Mouse (Mus musculus) layer of hippocampus, adult 9-11 months (tissue): ENCODE results near the gene Nudt3.

Experiments used
- DNase-seq: peaks from one replicate; pipeline ENCODE4 v3.0.0; 2022

The Nudt3 gene

DNA sequence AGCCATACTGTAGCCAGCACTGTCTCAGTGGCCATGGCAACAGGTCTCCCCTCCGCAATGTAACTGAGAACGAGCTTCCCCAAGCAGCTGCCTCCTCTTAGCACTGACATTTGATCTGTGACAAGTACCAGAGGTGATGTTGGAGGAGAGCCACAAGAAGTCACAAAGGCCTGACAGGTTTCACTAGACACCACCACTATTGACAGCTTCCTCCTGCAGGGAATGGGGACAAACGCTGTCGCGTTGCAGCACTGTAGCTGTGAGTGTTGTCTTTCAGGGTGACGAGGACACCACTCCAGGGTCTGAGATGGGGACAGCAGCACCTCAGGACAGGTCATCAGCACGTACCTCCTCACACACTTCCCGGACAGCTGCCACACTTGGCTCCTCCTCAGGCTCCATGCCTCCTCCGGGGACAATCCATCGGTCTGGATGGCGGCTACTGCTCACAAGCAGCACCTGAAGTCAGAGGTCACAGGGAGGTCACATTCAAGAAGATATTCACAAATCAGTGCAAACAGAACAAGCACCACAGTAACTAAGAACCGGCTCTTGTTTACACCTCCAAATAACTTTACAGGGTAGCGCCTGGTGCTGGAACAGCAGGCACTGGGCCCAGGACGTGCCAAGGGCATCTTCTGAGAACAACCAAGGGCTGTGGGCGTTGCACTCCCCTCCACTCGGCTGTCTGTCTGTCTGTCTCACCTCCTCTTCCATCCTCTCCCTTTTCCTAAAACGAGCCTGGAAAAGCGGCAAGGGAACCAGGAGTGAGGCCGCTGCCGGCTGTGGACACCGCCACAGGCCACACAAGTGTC is 26.7 kb downstream of the Nudt3 start:
- DNase-seq, result no peak

DNA sequence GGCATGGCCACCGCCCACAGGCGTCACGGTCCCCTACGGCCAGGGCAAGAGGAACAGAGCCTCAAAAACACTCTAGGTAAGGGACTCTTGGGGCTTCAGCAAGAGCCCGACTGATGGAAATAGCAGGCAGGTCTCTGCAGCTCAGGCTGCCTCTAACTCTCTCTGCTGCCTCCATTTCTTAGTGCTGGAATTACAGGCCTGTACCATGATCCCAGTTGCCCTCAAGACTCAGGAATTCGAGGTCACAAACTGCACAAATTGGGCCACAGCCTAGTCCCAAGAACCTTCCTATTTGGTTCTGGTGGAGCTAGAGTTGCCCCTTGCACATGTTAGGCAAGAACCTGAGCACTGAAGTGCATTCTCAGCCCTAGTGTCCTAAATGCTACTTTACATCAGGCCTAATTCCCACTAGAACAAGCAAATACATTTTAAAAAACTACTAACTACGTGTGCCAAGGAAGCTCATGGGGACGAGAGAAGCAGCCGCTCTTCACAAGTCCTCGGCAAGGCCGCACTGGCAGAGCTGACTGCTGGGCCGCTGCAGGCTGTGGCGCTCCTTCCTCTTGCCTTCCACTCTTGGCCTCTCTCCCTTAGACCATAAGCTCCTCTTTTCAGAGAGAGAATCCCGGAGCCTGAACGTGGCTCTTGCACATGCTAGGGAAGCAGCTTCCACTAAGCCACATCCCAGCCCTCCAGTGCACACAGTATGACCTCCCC is 27.5 kb downstream of the Nudt3 start:
- no peak for DNase-seq

DNA sequence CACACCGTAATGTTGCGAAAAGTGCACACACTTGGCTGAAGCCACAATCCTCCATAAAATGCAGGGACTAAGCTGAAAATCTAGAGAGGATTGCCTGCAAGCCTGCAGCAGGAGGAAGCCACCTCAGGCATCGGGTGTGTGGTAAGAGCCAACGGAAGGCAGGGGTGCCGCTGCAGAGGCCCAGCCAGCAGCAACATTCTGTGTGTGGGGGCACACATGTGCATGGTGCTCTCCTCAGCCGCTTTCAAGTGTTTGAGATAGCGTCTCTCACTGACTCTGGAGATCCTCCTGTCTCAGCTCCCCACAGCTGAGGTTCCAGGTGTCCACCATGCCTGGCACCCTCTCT is 30.8 kb downstream of the Nudt3 start:
- no peak for DNase-seq

DNA sequence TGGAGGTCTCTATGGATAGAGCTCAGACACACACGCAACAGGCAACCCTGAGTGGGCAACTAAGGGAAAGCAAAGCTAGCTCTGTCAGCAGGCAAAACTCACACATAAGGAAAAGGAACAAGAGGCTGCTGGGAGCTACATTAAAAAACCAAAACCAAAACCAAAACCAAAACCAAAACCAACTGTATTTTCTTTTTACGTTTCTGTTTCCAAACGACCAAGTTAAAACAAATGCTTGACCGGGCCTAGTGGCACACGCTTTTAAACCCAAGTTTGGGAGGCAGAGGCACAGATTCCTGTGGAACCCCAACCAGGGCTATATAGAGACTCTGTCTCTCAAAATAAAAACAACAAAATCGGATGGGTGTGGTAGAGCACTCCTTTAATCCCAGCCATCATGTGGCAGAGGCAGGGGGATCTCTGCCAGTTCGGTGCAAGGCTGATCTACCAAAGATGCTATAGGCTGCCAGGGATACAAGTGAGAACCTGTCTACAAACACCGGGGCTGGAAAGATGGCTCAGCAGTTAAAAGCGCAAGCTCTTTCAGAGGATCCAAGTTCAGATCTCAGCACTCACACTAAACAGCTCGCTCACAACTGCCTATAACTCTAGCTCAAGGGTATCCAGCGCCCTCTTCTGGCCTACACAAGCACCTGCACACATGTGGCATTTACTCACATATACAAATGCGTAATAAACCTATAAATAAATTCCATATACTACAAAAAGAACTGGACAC is 31.3 kb downstream of the Nudt3 start:
- DNase-seq, result no peak

DNA sequence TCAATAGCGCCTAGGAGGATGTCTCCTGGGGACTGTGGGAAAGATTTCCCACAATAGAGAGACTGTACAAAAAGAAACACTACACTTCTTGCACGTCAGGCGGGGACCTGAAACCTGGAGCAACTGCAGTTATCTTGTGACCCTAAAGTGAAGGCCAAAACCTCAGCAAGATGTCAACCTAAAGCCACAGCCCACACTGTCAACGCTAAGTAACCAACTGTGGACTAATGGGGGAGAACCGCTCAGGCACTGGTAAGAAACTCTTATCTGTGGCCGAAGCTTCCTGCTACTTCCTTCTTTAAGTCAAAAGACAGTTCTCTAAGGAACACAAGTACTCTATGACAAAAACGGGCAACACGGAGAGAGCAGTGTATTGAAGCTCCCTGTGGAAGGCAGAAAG is 35.1 kb downstream of the Nudt3 start:
- DNase-seq, result no peak

DNA sequence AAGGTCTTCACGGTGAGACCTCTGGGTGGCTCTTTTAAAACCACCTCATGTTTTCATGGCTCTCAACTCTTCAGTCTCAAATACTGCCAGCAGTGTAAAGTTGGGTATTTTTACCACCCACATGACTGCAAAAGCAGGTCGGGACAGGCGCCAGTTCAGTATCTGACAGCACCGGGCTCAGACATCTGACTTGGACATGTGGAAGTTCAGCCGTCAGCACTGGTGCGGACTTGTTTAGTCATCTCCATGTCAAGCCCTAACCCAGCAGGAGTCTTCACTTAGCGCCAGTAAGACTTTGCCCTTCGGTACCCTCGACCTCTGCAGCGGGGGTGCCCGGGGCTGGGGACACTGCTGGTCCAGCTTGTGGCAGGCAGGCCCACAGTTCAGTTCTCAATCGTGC is 36.0 kb downstream of the Nudt3 start:
- no peak for DNase-seq

DNA sequence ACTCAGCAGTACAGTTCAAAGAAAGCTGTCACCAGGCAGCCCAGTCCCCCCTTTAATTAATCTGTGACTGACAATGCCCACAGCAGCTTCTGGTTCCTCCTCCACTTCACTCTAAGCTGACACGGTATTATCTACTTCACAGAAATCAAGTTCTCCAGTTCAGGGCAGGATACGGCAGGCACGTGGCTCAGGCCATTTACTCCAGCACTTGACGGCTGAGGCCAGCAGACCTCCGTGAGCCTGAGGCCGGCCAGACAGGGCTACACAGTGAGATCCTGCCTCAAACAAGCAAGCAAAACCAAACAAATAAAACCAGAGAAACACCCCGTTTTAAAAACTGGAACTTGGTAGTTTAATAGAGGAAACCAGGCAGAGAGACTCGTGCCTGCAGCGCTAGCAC is 36.6 kb downstream of the Nudt3 start:
- no peak for DNase-seq

DNA sequence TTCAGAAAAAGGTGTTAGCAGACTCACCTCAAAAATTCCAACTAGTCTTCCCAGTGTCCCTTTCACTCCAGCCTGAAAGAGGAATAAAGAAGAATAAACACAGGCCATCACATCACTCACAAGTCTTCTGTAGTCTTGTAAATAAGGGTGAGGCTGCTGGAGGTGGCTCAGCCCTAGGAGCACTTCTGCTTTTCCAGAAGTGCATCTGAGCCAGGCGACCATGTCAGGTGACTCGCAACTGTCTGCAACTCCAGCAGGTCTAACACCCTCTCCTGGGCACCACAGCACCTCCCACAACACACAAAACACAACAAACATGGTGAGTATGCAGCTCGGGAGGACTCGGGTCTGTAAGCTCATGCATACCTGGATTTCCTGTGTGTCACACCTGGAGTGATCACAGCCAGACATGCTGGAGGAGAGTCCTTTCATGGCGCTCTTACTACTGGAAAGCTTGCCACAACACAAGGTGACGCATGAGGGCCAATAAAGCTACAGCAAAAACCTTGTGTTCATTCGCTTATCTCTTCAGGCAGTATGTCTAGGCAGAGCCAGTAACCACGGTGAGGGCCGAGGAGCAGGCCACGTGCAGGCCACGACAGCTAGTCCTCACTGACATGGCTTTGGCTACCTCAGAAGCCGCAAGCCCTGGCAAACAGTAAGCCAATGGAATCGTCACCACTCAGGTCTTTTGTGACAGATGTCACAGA is 40.0 kb downstream of the Nudt3 start:
- DNase-seq, result no peak

DNA sequence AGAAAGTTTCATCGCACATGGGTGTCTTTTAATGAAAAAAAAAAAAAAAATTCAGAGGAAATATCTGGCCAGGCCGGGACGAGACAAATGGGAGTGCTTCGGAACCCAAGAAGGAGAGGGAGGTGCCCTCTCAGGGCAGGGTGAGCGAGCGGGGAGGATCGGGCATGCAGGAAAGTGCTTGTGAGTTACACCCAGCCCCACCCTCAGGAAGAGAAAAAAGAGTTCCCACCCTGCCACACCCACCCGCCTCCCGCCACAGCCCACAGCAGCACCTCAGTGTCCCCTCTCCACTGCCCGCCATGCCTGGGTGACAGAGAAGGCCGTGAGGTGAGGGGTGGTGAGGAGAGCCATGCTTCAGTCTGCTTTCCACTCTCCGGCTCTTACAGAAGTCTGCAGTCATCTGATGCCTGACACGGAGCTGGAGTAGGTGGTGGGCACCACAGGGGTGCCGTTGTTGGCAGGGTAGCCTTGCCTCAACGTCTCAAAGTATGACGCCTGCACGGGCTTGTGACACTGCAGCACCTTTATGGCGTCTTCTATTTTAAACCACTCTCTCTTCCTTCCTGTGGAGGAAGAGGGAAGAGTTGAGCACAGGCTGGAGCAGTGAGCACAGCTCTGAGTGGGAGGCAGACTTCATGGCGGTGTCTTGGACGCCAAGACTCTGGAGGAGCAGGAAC is 42.8 kb downstream of the Nudt3 start:
- DNase-seq, result no peak

DNA sequence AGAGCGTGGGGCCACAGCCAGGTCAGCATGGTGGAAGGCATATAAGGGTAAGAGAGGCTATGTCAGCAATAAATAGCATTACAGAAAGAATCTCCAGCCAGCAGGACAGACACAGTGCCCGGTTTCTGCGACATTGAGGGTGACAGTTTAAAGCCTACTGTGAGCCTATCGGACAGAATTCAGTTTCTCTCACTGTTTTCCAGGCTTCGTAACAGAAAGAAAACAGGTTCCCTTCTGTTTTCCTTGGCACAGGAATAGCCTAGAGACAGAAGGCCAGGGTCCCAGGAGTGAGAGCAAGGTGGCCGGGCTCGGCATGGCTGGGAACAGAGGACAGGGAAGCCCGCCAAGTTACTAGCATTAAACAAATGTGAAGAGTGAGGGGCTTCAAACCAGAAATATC is 43.5 kb downstream of the Nudt3 start:
- no peak for DNase-seq

DNA sequence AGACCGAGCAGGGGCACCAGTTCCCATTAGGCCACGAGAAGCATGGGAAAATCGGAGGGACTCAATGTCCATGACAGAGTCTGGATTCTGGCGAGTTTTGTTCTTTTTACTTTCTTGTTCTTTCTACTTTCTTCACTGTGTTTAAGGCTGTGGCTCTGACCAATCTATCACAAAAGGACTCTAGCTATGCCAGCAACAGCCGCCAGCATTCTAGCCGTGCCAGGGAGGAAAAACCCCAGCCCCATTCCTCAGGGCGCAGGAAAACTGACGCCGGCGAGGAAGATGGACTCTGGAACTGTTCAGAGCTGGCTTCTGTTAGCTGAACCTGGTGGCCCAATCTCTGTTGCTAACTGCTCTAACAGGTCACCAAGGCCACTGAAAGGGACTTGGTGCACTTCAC is 44.8 kb downstream of the Nudt3 start:
- DNase-seq, result no peak

DNA sequence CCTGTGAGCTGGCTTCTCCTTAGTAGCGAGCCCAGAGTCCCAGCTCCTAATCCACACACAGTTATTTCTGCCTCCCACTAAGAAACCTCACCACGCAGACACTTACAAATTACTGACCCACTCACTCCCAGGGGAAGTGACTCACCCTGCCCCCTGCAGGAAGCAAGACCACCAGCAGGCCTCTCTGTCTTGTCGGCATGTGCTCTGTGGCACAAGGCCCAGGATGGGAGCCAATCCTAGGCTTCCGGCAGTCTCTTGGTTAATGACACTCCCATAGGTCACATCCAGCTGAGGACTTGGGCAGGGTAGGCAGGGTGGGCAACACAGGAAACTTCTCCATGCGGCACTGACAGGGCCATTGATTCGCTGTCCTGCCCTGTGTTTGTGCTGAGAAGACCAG is 45.8 kb downstream of the Nudt3 start:
- no peak for DNase-seq

DNA sequence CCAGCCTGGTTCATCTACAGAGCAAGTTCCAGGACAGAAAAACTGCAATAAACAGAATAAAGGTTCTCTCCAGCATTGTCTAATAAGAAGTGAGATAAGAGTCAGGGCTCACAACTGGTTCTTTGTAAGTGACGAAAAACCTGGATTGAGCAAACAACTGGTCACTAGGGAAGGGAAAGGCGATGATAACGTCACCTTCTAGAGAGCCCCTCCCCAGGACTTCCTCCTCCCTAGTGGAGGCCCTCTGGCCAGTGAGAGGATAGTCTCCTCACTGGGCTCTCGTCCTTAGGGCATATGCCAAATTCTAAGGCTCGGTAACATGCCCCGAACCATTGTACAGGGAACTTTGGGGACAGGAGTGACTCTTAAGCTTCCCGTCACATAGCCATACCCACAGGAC is 47.2 kb downstream of the Nudt3 start:
- no peak for DNase-seq

DNA sequence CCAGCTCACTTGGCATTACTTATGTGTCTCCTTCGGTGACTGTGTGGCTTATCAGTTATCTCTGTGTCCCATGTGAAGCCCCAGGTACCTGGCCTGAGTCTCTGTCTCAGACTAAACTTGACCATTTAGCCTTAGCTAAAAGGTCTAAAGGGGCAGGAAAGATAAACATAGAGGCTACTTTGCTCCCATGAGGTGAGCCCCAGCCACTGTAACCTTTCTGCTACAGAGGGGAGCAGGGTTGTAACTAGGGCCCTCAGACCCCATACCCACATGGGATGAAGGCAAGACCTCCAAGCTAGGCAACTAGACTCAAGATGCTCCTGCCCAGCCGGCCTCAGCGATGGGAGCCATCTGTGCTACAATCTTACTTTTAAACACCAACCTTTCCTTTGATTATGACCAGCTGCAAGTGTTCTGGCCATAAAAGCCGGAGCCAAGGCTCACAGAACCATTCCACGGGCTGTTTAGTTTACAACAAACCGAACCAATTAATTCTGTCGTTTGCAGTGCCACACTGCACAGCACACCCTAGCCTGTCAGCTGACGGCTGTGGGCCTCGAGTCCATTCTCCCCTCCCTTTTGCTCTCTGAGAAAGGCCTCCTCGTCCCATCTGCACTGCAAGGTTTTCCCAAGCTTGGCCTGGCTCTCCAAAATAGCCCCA is 48.0 kb downstream of the Nudt3 start:
- DNase-seq, result no peak

DNA sequence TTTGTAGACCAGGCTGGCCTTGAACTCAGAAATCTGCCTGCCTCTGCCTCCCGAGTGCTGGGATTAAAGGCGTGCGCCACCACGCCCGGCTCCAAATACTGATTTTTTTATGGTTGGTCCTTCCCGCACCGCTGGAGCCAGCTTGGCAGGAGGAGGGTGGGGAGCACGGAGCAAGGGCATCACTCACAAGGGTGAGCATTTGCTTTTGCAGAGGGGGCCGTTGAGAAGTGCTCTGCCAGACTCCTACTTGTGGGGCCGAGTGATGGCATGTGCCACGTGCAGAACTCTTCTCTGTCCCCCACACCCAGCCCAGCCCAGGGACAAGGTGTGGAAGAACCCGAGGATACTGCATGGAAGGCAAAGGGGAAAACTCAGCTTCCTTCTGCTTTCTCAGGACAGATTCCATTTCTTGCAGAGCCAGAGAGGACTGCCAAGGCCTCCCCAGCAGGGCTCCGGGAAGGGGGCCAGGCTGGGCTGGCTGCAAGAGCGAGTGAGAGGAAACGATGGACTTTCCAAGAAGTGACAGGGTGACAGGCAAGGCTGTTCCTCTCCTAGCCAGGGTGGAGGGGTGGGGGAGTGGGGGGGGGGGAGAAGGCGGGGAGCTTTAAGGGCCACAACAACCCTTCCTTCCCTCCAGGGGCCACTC is 48.7 kb downstream of the Nudt3 start:
- DNase-seq, result peak; percentile 78

DNA sequence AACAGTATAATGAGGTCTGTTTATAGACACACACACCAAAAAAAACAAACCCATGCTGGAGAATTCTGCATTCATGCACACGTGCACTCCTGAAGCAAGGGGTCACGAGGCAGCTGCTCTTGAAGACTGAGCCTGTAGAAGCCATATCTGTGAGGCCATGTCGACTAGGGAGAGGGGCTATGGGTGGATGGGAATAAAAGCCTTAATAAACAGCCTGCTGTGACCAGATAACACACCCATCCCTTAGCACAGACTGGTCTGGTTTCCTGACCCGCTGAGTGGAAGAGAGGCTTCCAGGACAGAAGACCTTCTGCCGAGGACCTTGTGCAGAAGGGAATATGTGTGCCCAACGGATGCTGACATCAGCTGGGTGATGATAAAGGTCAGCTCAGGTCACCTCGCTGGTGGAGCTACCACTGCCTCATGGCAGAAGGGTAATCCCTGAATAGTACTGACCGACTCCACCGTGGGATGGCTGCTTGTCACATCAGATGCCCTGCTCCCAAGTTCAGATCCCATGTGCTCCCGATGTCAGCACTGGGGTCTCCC is 49.4 kb downstream of the Nudt3 start:
- no peak for DNase-seq

DNA sequence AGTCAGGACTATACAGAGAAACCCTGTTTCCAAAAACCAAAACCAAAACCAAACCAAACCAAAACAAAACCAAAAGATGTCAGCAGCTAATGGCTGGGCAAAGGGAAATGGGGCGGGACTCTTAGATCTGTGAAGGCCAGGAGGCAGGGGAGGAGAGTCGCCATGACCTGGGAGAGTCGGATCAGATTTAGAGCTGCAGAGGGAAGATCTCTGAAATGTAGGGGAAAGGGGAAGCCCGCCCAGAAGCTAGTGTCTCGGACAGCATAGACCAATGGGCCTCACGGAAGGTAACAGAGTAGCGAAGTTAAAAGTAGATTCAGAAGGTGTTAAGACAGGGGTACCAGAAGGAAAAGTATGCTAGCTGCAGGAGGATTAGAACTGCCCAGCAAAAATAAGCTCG is 52.0 kb downstream of the Nudt3 start:
- no peak for DNase-seq

DNA sequence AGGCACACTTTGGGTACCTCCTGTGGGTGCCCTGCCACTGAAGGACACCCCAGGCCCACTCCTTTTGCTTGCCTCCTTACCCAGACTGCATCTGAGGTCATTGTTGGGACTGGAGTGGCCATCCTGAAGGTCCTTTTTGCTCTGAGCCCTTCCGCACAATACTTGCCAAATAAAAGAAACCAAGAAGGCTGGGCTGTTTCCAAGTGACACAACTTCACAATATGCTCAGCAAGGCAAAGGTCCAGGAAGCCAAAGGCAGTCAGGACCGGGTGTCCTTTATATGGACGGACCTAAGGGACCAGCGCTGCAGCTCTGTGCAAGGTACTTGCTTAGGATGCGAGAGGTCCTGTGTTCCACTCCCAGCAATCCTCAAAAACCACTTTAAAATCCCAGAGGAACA is 55.1 kb downstream of the Nudt3 start:
- no peak for DNase-seq

DNA sequence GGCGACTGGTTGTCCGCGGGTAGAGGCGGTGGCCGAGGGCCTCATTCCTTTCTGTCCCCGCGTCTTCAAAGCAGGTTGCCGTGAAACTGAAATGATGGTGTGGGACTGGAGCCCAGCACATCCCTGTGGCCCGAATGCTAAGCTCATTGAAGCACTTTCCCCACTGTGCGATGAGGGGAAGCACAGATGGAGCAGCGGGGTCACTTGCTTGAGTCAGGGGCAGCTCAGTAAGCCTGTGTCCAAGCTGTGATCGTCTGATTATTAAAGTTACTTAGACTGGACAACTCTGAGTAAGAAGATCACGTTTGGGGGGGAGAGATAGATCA is 57.4 kb downstream of the Nudt3 start:
- DNase-seq, result no peak

DNA sequence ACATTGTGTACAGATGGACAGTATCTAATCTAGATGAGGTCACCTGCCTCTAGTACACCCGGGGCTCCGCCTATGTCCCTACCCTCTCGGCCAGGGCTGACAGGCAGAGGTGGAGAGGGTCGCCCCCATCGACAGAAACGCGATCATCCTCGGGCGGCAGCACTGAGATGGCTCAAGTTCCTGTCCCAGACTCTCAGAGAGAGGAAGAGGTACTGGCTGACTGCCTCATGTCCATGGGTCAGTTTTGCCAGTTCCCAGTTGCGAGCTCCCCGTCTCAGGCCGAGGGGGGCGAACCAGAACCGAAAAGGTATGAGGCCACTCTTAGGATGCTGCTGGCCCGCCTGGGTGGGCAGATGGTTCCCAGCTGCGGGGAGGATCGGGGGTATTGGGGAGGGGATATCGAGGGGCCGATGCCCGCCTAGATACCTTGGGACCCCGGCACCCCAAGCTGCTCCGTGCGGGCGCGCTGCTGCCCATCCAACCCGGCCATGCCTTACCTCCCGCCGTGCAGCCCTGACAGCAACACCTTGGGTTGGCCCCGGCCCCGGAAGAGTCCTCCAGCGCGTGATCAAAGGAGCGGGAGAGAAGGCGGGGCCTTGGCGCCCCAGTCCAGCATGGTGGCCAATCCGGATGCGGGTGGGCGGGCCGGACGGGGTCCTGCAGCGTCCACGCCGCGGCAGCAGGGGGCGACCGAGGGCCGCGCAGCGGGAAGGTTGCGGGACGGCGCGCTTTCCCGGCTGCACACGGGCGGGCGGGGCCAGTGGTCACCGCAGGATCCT is 57.9 kb downstream of the Nudt3 start, which contains the start of gene AI413582:
AI413582 (minus strand) TSS at position 594 of the 779 bp plus-strand sequence.
- peak; percentile 95 for DNase-seq
